Mouse (Mus musculus) neural tube, postnatal 0 days (tissue): ENCODE data around the gene Chd1l. TPM values are rescaled to one million over a fixed set of nuclear protein-coding genes. Genes with fewer than 3 reads are reported as not detected.

ENCODE experiments used
- polyA plus RNA-seq: library from polyadenylated mRNA; unstranded; fragments of >200 nt; fragmentation: Nextera tagmentation; extraction: Ambion mirVana; gene quantifications from 2 replicates; pipeline ENCODE4 v1.2.1, GENCODE M21; 2015

The Chd1l gene
- 6.2 and 6.6 TPM in 2 replicates for polyA plus RNA-seq

GRCm38 (mm10) chr3:97609845-97610410 lies at the start of gene Chd1l:
Gene Chd1l (minus strand): TSS chr3:97610203.

GRCm38 (mm10) chr3:97657655-97658411 lies 47.8 kb upstream of the Chd1l start, which contains the start of gene Prkab2:
Gene Prkab2 (plus strand): TSS chr3:97658193.

GRCm38 (mm10) chr3:97628391-97629001 lies 18.5 kb upstream of the Chd1l start, which contains the start of gene Fmo5:
Gene Fmo5 (plus strand): TSS chr3:97628804.

Other genes with a start within 250 kb of the Chd1l start
- gene Olfr1402, start 188.2 kb downstream of the Chd1l start, polyA plus RNA-seq: not detected in 2 replicates
- 1.0 and 1.5 TPM in 2 replicates for gene Fmo5, start 18.6 kb upstream of the Chd1l start, polyA plus RNA-seq
- 13.8 and 16.6 TPM in 2 replicates for gene Prkab2, start 48.0 kb upstream of the Chd1l start, polyA plus RNA-seq
- not detected in 2 replicates for gene Gm17651, start 64.5 kb upstream of the Chd1l start, polyA plus RNA-seq